Mouse (Mus musculus): ENCODE measurements around the gene Tjp1.
A peak's percentile ranks its signal among the peaks of the same experiment; 100 is the strongest.

Gene Tjp1

GRCm38 (mm10) chr7:65388243-65389013 lies 139.2 kb downstream of the Tjp1 start:
- DNase-seq (ENCODE audit: low spot score), result no peak

GRCm38 (mm10) chr7:65387560-65388175 lies 139.9 kb downstream of the Tjp1 start:
- no peak for DNase-seq (ENCODE audit: low spot score)

- no peak for DNase-seq (ENCODE audit: low spot score)
Measured at GRCm38 (mm10) chr7:65384775-65385174, 142.8 kb downstream of the Tjp1 start.

GRCm38 (mm10) chr7:65382515-65383283 lies 144.9 kb downstream of the Tjp1 start:
- no peak for DNase-seq (ENCODE audit: low spot score)

GRCm38 (mm10) chr7:65381896-65382295 lies 145.7 kb downstream of the Tjp1 start:
- DNase-seq (ENCODE audit: low spot score), result no peak

DNA sequence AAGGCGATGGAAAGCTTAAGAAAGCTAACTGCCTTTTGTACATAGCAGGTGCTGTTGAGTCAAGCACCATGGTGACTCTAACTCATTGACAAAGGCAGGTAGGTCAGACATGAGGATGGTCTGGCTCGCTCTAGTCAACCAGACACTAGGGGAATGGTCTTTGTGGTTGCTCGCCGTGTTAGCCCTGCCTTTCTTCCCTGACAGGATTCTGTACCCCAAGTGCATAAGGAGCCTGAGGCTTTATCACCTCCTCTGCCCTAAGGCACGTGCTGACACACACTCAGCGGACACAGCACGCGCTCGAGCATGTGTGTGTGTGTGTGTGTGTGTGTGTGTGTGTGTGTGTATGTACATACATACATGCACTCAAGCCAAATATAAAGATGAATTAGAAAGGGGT lies 146.9 kb downstream of the Tjp1 start:
- DNase-seq (ENCODE audit: low spot score), result no peak

GRCm38 (mm10) chr7:65378818-65379565 lies 148.6 kb downstream of the Tjp1 start:
- no peak for DNase-seq (ENCODE audit: low spot score)

DNA sequence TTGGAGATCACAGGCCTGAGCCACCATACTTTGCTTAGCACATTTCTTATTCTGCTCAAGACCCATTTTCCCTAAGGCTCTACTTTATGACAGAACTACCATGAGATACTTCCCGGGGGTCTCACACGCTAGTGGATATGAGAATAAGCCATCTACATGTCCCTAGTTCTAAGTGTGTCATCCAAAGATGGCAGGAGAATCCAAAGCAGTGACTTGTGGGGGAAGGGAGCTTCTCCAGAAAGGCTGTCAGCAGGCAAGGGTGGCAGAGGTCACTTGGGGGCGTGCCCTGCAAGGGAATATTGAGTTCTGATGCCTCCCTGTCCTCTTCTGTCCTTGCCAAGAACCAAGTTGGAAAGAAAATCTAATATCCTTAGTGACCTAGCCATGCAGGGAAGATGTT lies 150.1 kb downstream of the Tjp1 start:
- no peak for DNase-seq (ENCODE audit: low spot score)

GRCm38 (mm10) chr7:65375621-65376020 lies 152.0 kb downstream of the Tjp1 start:
- no peak for DNase-seq (ENCODE audit: low spot score)

GRCm38 (mm10) chr7:65375176-65375575 lies 152.4 kb downstream of the Tjp1 start:
- no peak for DNase-seq (ENCODE audit: low spot score)

DNA sequence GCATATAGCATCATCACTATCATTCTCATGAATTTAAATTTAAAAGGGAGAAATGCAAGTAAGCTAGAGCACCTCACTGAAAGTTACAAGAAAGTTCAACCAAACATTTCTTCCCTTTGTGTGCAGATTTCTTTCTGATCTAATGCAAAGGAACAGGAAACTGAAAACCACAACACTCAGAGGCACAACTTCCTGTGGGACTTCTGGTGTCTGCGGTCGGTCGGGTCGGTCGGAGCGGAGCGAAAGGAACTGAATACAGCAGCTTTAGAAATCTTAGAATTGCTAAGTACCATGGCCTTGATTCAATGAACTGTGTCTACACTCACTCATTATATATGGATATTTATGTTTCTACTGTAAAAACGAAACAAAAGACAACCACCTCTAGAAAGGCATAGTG lies 154.2 kb downstream of the Tjp1 start:
- no peak for DNase-seq (ENCODE audit: low spot score)

DNA sequence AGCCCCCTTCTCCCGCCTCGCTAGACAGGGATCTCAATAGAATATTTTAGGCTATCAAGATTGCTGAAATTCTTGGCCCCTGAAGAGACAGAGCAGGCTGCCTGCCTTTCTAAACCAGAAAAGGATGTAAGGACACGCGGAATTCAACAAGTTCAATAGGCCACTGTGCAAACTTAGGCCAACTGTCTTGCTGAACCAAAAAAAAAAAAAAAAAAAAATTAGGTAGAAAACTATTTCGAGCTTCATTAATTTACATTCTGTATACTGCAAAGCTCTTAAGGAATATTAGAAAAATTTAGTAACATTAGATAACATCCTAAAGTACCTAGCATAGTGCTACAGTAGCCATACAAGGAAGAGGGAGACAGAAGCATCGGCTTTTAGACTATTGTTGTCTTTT lies 155.8 kb downstream of the Tjp1 start:
- no peak for DNase-seq (ENCODE audit: low spot score)

DNA sequence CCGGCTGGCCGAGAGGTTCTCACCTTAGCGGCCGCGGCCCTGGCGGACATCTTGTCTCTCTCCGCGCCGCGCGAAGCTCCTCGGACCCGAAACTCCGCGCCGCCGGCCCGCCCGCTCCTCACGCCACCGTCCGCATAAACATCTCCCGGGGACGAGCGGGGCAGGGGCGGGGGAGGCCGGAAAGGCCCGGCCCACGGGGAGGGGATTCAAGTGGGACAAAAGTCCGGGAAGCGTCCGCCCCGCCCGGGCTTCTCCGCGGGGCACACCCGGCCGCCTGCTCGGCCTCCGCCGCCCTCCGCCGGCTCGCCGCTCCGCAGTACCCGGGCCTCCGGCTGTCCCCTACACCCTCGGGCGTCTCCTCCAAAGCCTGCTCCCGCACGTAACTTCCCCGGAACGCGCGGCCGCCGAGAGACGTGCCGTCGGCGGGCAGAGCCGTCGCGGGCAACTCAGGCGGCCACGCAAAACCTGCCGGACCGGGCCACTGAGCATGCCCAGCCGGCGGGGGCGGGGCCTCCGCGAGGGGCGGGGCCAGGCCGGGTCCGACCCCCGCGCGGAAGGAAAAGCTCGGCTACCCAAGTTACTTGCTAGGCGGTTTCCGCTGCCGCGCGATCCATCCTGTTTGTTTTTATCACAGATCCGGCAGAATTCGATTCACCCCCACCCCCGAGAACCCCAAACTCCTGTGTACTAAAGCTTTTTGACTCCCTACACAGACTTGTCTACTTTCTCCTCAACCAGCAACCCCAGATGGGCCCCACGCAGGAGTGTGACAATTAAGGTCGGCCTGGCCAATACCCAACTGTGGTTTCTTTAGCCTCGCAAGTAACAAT lies 156.6 kb downstream of the Tjp1 start:
- DNase-seq (ENCODE audit: low spot score), result peak; percentile 87

- DNase-seq (ENCODE audit: low spot score), result no peak
Measured at GRCm38 (mm10) chr7:65370381-65370786, 157.2 kb downstream of the Tjp1 start.

DNA sequence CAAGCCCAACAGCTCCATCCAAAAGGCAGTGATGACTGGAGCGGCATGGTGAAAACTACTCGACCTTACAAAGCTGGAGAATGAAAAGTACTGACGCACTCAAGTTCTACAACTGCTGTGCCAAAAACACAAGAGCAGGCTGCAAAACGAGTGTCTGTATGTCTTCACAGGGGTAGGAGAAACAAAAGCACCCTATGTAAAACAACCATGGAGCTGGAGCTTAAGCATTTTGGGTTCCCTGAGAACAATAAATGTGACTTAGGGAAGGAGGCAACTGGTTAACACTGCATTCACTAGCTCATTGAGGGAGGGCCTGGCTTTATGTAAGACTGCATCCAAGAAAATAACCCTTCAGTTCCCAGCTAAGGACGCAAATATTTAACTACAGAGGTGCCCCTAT lies 158.5 kb downstream of the Tjp1 start:
- no peak for DNase-seq (ENCODE audit: low spot score)

GRCm38 (mm10) chr7:65367386-65368245 lies 160.0 kb downstream of the Tjp1 start:
- DNase-seq (ENCODE audit: low spot score), result no peak

GRCm38 (mm10) chr7:65366153-65366552 lies 161.4 kb downstream of the Tjp1 start:
- no peak for DNase-seq (ENCODE audit: low spot score)

DNA sequence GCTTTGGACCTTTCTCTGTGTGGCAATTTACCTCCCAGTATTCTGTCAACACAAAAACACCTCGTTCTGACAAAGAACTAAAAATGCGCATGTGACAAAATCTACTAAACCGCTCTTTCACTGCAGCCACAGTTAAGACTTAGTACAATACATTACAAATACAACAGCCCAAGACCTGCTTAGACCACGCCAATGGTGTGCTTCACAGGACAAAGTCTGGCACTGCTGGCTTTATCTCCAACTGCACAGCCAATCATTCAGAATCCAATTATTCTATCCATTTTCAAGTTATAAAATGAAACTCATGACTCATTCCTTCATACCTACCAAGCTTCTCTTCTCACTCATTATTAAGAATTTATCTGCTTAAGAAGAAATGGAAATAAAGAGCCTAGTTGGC lies 162.0 kb downstream of the Tjp1 start:
- DNase-seq (ENCODE audit: low spot score), result no peak

GRCm38 (mm10) chr7:65360278-65360677 lies 167.3 kb downstream of the Tjp1 start:
- DNase-seq (ENCODE audit: low spot score), result no peak

DNA sequence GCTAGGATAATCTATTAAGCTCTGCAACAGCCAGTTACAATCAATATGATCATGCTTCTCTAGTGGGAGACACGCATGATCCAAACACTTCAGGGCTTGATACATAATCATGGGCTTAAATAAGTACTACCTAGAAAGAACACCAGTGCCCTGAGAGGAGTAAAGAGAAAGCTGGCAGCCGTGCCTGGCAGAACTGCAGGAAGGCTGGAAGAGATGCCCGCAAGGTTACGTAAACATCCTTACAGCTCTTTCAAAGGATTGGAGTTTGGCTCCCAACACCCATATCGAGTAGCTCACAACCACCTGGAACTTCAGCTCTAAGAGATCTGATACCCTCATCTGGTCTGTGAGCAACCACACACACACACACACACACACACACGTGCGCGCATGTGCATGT lies 167.8 kb downstream of the Tjp1 start:
- no peak for DNase-seq (ENCODE audit: low spot score)

All from ovary, adult 18-20 months (tissue).